Mouse (Mus musculus): ENCODE measurements around the gene Gstt4.

- TF ChIP-seq POLR2A (IDR thresholded peaks at IDR 0.05; ENCODE audit: low read depth, low read length) (no peak), CTCF (IDR thresholded peaks at IDR 0.05; ENCODE audit: extremely low read depth, insufficient read length, insufficient replicate concordance, low read depth, low read length) (no peak)
Measured at GRCm38 (mm10) chr10:75777885-75778284, 44.5 kb downstream of the Gstt4 start.

Measured in small intestine, adult 2 months (tissue).